Mouse (Mus musculus): ENCODE measurements around the gene Prkce. TPM values are rescaled to one million over a fixed set of nuclear protein-coding genes. Genes with fewer than 3 reads are reported as not detected.
A peak's percentile ranks its signal among the peaks of the same experiment; 100 is the strongest.

Gene Prkce
- polyA plus RNA-seq, 1 experiment from 2014 or later, result 48.0 TPM

DNA sequence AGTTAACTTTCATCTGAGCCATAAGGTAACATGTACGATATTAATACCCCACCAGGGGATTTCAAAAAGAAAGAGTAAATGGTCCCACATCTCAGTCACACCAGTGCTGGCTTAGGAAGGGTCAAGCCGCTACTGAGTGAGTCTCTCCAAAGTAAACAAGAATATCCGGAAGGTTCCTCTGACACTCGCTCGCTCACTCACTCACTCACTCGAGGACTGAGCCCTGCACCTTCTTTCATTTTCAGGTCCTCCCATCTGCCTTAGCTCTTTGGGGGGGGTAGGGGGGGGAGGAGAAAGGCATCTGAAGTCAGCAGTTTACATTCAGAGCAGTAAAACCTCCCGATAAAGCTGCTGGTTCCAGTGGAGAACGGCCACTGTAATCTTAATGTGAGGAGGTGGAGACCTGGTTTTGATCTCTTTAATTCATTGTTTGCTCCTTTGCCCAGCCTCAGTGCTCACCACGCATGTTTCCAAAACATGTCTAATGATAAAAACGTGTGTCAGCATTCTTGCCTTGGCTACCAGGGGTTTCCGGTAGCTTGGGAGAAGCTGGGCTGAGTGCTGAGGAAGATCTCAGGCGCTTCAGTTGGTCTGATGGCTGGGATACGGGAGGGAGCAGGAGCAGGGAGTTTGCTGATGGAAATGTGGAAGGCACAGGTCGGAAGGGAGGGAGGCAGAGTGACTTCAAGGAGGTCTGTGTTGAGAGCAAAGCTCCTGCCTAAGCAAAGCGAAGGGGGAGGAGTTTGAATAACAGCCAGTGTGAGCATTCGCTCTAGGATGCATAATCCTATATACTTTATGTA, 161.9 kb downstream of the Prkce start:
- H3K27me3 ChIP-seq (replicated peaks), result no peaks in the 10 kb centered on the region
- peak overlapping the region; percentile 15; the same call in 1 of the 2 replicates for H3K4me2 ChIP-seq
- H3K4me1 ChIP-seq, result peaks cover 51% of the 10 kb centered on the region
- ATAC-seq (ENCODE audit: low FRiP score), result peak; percentile 45; the same call in 1 of the 2 replicates
- no peak overlapping the region for H3K9ac ChIP-seq (replicated peaks)
- H3K27ac ChIP-seq (replicated peaks), result peak overlapping the region; percentile 72
- H3K9me3 ChIP-seq (replicated peaks), result no peaks in the 10 kb centered on the region
- no peak overlapping the region for H3K4me3 ChIP-seq (replicated peaks)
- H3K36me3 ChIP-seq, result no peaks in the 10 kb centered on the region
- WGBS, result 36% methylated on average over 16 of the region's 16 CpGs

DNA sequence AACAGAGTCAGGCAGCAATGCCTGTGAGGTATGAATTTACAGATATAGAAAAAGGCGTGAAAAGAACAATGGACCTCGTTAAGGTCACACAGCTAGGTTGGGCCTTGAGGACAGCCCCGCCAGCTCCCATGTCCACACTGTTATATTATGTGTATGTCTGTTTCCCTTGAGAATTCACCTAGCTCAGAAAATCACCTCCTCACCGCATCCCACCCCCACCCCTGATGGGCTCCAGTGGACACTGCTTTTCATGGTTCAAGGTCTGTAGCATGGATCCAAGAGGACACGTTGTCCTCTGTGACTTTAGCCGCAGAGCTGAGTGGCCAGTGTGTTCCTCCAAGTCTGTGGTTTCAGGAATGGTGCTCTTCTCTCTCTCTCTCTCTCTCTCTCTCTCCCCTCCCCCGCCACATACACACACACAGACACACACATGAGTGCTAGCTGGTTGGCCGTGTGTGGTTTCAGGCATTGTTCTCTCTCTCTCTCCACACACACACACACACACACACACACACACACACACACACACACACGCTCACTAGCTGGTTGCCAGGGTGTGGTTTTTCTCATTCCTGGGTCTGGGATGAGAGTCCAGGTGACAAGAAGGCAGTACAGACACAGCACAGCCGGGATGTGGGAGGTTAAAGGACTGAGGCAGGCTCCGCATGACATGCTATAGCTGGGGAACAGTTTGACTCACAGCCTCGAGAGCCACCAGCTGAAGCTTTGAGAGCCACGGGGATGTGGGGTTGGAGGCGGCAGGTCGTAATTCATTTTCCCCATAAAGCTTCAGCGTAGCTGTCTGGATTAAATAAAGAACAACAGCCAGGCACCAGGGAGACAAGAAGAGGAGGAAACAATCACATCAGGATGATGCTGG, 162.7 kb downstream of the Prkce start:
- peak overlapping the region; percentile 72 for H3K27ac ChIP-seq (replicated peaks)
- H3K4me3 ChIP-seq (replicated peaks), result no peak overlapping the region
- no peaks in the 10 kb centered on the region for H3K27me3 ChIP-seq (replicated peaks)
- peak overlapping the region; percentile 17; the same call in 1 of the 2 replicates for H3K4me2 ChIP-seq
- 0 out of 2 replicates have a peak overlapping the region, but pooled peaks have one; percentile 15 for H3K9ac ChIP-seq (replicated peaks)
- no peaks in the 10 kb centered on the region for H3K9me3 ChIP-seq (replicated peaks)
- ATAC-seq (ENCODE audit: low FRiP score), result peak; percentile 28; the same call in 1 of the 2 replicates
- no peaks in the 10 kb centered on the region for H3K36me3 ChIP-seq
- WGBS, result 32% methylated on average over 16 of the region's 16 CpGs
- H3K4me1 ChIP-seq, result peaks cover 43% of the 10 kb centered on the region

DNA sequence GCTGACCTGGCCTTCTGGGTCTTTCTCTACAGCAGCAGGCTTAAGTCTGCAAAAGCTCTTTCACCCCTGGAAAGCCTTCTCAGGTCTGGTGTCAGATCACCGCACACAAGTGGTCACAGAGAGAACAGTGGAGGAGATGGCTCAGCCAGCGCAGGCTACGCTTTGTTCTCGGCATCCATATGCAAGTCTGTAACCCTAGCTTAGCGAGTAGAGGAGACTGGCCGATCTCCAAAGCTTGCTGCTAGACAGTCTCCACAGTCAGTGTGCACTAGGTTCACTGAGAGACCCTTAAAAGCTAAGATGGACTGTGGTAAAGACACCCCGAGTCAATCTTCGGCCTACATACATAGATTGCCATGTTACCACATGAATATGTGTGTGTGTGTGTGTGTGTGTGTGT, 164.2 kb downstream of the Prkce start:
- ATAC-seq (ENCODE audit: low FRiP score), result no peak

DNA sequence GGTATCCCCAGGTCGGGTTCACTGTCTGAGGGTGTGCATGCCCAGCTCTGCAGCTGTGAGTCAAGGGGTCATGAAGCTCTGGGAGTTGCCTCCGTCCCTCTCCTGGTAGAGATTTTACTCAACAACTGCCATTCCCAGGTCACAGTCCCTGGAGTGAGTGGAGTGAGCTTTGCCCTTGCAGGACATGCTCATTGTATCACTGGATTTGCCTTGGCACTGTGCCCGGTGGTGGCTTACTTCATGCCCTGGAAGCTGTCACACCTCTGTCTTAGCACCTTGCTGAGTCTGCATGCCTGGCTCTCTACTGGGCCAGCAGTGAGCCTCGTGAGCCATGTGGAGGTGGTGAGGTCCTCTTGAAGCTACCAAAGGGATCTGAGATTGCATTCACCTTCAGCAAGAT, 167.4 kb downstream of the Prkce start:
- H3K4me2 ChIP-seq, result no peak overlapping the region
- no peak overlapping the region for H3K27ac ChIP-seq (replicated peaks)
- H3K27me3 ChIP-seq (replicated peaks), result no peaks in the 10 kb centered on the region
- H3K36me3 ChIP-seq, result no peaks in the 10 kb centered on the region
- no peak for ATAC-seq (ENCODE audit: low FRiP score)
- no peaks in the 10 kb centered on the region for H3K9me3 ChIP-seq (replicated peaks)
- peaks cover 19% of the 10 kb centered on the region for H3K4me1 ChIP-seq
- H3K9ac ChIP-seq (replicated peaks), result no peak overlapping the region
- 89% methylated on average over 4 of the region's 4 CpGs for WGBS
- no peak overlapping the region for H3K4me3 ChIP-seq (replicated peaks)

More for the DNA sequence above, 164.2 kb downstream of the Prkce start:
- Histone ChIP-seq H3K9me3 (replicated peaks) (no peaks in the 10 kb centered on the region), H3K27me3 (replicated peaks) (no peaks in the 10 kb centered on the region), H3K4me2 (no peak overlapping the region), H3K4me3 (replicated peaks) (no peak overlapping the region), H3K4me1 (peaks cover 43% of the 10 kb centered on the region), H3K9ac (replicated peaks) (no peak overlapping the region), H3K36me3 (no peaks in the 10 kb centered on the region), H3K27ac (replicated peaks) (peak overlapping the region; percentile 72)
- WGBS, result 77% methylated on average over 8 of the region's 8 CpGs

DNA sequence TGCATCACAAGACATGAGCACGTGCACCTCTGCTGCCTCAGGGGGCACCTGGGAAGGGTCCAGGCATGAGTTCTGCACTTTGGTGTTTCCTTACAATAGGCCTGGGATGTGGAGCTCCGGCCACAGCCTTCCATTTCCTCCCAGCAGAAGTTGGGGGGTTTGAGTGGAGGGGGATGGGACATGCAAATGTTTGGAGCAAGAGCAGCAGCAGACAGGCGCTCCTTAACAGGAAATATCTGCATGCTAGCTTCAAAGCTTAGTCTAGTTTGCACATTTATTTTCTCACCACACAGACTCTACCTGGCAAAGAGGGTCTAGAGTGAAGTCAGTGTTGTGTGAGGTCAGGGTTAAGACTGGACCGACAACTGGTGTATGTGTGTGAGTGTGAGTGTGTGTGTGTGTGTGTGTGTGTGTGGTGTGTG, 169.1 kb downstream of the Prkce start:
- Histone ChIP-seq H3K9ac (replicated peaks) (no peak overlapping the region), H3K27ac (replicated peaks) (no peak overlapping the region), H3K27me3 (replicated peaks) (no peaks in the 10 kb centered on the region), H3K36me3 (no peaks in the 10 kb centered on the region), H3K4me2 (no peak overlapping the region), H3K4me1 (peaks cover 3% of the 10 kb centered on the region), H3K9me3 (replicated peaks) (no peaks in the 10 kb centered on the region), H3K4me3 (replicated peaks) (no peak overlapping the region)
- 79% methylated on average over 4 of the region's 4 CpGs for WGBS
- ATAC-seq (ENCODE audit: low FRiP score), result no peak

DNA sequence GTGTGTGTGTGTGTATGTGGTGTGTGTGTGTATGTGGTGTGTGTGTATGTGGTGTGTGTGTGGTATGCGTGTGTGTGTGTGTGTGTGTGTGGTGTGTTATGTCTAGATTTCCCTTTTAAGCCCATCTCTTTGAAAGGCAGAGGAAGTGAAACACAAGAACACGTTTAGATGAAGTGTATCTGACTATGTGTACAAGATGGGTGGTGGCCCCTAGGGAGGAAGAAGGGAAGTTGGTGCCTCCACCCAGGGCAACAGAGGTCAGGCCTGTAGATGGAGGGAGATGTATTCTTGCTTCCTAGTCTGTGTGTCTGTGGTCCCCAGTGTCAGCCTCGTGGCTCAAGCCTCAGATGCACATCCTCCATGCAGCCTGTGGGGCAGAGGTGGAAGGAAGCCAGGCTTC, 169.5 kb downstream of the Prkce start:
- 68% methylated on average over 3 of the region's 3 CpGs for WGBS
- no peak overlapping the region for H3K9ac ChIP-seq (replicated peaks)
- no peaks in the 10 kb centered on the region for H3K9me3 ChIP-seq (replicated peaks)
- H3K27ac ChIP-seq (replicated peaks), result no peak overlapping the region
- H3K36me3 ChIP-seq, result no peaks in the 10 kb centered on the region
- H3K4me2 ChIP-seq, result no peak overlapping the region
- no peak for ATAC-seq (ENCODE audit: low FRiP score)
- H3K4me3 ChIP-seq (replicated peaks), result no peak overlapping the region
- H3K27me3 ChIP-seq (replicated peaks), result no peaks in the 10 kb centered on the region
- H3K4me1 ChIP-seq, result no peaks in the 10 kb centered on the region

DNA sequence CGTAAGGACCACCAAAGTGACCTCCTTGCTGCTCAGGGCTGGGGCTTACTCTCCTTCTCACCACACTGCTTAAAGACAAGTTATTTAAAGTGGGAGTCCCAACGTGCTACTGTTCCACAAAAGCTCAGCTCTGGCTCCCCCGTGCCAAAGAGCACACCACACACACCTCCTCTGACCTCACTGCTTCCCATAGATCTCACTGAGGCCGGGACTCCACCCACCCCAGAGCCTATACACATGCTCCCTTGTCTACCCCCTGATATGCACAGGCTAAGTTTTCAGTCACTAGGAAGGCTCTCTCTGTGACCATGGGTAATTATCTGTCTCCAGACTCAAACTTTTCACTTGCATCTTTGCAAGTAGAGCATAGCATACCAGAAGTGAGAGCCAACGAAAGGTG, 170.7 kb downstream of the Prkce start:
- no peak overlapping the region for H3K9ac ChIP-seq (replicated peaks)
- H3K4me1 ChIP-seq, result no peaks in the 10 kb centered on the region
- H3K9me3 ChIP-seq (replicated peaks), result no peaks in the 10 kb centered on the region
- no peak overlapping the region for H3K4me3 ChIP-seq (replicated peaks)
- no peaks in the 10 kb centered on the region for H3K36me3 ChIP-seq
- WGBS, result 78% methylated on average over 5 of the region's 5 CpGs
- no peak for ATAC-seq (ENCODE audit: low FRiP score)
- H3K4me2 ChIP-seq, result no peak overlapping the region
- no peaks in the 10 kb centered on the region for H3K27me3 ChIP-seq (replicated peaks)
- H3K27ac ChIP-seq (replicated peaks), result no peak overlapping the region

DNA sequence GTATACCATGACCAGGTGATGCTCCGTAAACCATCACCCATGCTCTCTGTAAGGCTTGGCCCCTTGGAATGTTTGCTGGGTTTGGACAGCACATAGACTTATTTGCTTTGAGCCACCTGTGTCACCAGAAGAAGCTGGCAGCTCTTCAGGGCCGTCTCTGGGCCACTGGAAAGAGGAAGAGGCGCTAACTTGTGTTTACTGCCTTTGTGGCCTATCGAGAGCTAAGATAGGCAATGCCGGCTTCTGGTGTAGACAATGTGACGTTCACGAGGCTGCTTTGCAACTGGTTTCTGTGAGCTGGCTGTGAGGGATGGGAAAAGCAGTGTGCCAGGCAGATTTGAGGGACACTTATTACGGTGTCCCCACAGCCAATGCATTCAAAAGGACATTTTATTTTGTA, 176.4 kb downstream of the Prkce start:
- no peaks in the 10 kb centered on the region for H3K9me3 ChIP-seq (replicated peaks)
- no peak overlapping the region for H3K9ac ChIP-seq (replicated peaks)
- no peaks in the 10 kb centered on the region for H3K36me3 ChIP-seq
- WGBS, result 65% methylated on average over 8 of the region's 8 CpGs
- no peak overlapping the region for H3K27ac ChIP-seq (replicated peaks)
- no peaks in the 10 kb centered on the region for H3K27me3 ChIP-seq (replicated peaks)
- H3K4me1 ChIP-seq, result peaks cover 20% of the 10 kb centered on the region; the same call in 1 of the 2 replicates
- ATAC-seq (ENCODE audit: low FRiP score), result no peak
- no peak overlapping the region for H3K4me3 ChIP-seq (replicated peaks)
- no peak overlapping the region for H3K4me2 ChIP-seq

DNA sequence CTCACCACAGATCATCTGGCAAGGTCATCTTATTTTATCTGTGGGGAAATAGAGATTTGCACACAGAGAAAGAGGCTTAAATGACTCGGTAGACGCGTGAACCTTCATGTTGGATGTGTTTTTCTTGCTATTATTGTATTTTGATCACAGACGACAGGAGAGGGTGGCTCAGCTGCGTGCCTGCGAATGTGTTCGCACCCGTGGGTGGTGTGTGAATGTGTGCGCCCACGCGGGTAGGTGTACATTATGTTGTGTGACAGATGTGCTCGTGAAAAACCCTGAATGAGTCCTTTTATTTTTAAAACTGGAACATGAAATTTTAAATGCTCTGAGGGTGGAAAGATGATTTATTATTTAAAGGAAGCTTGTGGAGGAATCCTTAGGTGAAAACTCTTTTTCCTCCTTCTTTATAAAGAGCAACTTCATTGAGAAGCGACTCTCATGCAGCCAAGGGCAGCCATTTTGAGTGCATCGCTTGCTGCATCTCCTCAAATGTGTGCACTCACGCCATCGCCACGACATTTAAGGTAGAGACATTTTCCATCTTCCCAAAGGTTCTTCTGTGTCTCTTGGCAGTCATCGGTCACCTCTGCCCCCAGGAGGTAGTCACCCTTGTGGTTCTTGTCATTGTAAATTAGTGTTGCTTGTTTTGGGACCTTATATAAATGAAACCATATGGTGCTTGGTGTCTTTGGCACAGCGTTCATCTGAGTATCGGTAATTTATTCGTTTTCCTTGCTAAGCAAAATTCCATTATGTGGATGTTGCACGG, 177.8 kb downstream of the Prkce start:
- Histone ChIP-seq H3K4me1 (peaks cover 23% of the 10 kb centered on the region), H3K27me3 (replicated peaks) (no peaks in the 10 kb centered on the region), H3K4me2 (no peak overlapping the region), H3K9ac (replicated peaks) (no peak overlapping the region), H3K9me3 (replicated peaks) (no peaks in the 10 kb centered on the region), H3K4me3 (replicated peaks) (no peak overlapping the region), H3K36me3 (no peaks in the 10 kb centered on the region), H3K27ac (replicated peaks) (no peak overlapping the region)
- 74% methylated on average over 22 of the region's 22 CpGs for WGBS
- no peak for ATAC-seq (ENCODE audit: low FRiP score)

DNA sequence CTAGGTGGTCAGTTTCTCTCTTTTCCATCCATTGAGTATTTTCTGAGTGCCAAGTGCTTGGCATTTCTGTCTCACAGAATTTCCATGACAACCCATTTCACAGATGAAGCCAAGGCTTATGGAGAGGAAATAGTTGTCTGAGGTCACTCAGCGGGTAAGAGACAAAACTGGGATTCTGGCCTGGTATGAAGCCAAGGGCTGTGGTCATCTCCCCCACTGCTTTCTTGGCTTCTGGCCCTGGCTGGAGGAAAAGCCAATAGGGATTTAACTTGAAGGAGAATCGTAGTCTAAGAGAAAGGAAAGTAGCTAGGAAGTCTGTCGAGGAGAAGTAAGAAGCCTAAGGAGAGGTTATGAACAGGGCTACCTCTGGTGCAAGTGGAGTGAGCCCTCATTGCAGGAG, 182.7 kb downstream of the Prkce start:
- WGBS, result 68% methylated on average over 3 of the region's 3 CpGs
- peak overlapping the region; percentile 51 for H3K27ac ChIP-seq (replicated peaks)
- no peak for ATAC-seq (ENCODE audit: low FRiP score)
- H3K36me3 ChIP-seq, result no peaks in the 10 kb centered on the region
- H3K27me3 ChIP-seq (replicated peaks), result no peaks in the 10 kb centered on the region
- peaks cover 27% of the 10 kb centered on the region for H3K4me1 ChIP-seq
- peak overlapping the region; percentile 7; the same call in 1 of the 2 replicates for H3K4me2 ChIP-seq
- no peak overlapping the region for H3K9ac ChIP-seq (replicated peaks)
- H3K4me3 ChIP-seq (replicated peaks), result no peak overlapping the region
- no peaks in the 10 kb centered on the region for H3K9me3 ChIP-seq (replicated peaks)

DNA sequence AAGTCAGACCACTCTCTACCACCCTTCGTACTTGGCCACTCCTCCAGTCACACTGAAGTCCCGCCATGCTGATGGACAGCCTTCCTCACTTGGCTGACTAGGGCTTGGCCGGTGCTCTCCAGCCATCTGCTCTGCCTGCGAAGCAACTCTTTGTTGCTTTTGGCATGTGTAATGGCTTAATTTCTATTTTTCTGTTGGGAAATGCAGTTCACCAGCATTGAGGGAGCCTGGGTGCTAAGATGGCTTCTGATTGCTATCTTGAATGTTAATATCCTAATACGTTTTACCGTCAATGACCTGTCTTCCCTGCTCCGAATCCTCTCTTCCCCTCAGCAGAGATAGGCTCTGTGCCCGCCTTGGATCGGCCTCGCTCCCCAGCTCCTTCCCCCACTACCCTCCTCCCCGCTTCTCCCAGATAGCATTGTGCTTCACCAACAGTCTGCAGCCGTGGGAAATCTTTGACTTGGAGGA, 183.2 kb downstream of the Prkce start:
- ATAC-seq (ENCODE audit: low FRiP score), result no peak
- H3K4me2 ChIP-seq, result peak overlapping the region; percentile 7; the same call in 1 of the 2 replicates
- no peak overlapping the region for H3K4me3 ChIP-seq (replicated peaks)
- no peaks in the 10 kb centered on the region for H3K9me3 ChIP-seq (replicated peaks)
- no peaks in the 10 kb centered on the region for H3K36me3 ChIP-seq
- 63% methylated on average over 12 of the region's 12 CpGs for WGBS
- H3K4me1 ChIP-seq, result peaks cover 29% of the 10 kb centered on the region
- peak overlapping the region; percentile 51 for H3K27ac ChIP-seq (replicated peaks)
- no peaks in the 10 kb centered on the region for H3K27me3 ChIP-seq (replicated peaks)
- H3K9ac ChIP-seq (replicated peaks), result no peak overlapping the region
